Comparison of ENCODE assay signal across 28 mouse cellular contexts in genomic region chr11:110097465-110097864, GRCm38 (mm10). TPM values are rescaled to one million over a fixed set of nuclear protein-coding genes. Genes with fewer than 3 reads are reported as not detected.
DNase-seq lines count a peak whose midpoint lies in the region; ATAC-seq and TF ChIP-seq lines count a peak whose summit lies in the region.
"Had no signal": no experiment of that assay in that cellular context is flagged by ENCODE, and none has a peak within 500 bp of the region (broad histone marks: within the 10 kb centered on the region; RNA-seq: fewer than 3 reads in every experiment).

No protein-coding gene starts in this region.

- WGBS in liver, embryonic 15.5 days (ENCODE audit: insufficient replicate concordance) = 40% methylated on average over 6 of the region's 6 CpGs
- 64% methylated on average over 6 of the region's 6 CpGs for WGBS in liver, embryonic 12.5 days (ENCODE audit: insufficient replicate concordance)
- WGBS in lung, postnatal 0 days = 40% methylated on average over 6 of the region's 6 CpGs

- peak overlapping the region; percentile 67; the same call in 1 of the 2 replicates for H3K27ac ChIP-seq in gastrocnemius, adult 2 months
- H3K27ac ChIP-seq in liver, embryonic 15.5 days (replicated peaks) = 0 out of 2 replicates have a peak overlapping the region, but pooled peaks have one; percentile 19
- H3K27ac ChIP-seq in liver, embryonic 12.5 days = no peak overlapping the region
- H3K27ac ChIP-seq in lung, postnatal 0 days (ENCODE audit: low read length) = no peak overlapping the region
- H3K27ac ChIP-seq: embryonic facial prominence, embryonic 12.5 days; heart, adult 2 months; hindbrain, embryonic 14.5 days; limb, embryonic 13.5 days; midbrain, embryonic 12.5 days; neural tube, embryonic 13.5 days had no signal

- no peak for TF ChIP-seq POLR2A in myocyte (IDR thresholded peaks at IDR 0.05; ENCODE audit: insufficient read length, low read depth)

- H3ac ChIP-seq in myocyte (ENCODE audit: control insufficient read depth, insufficient read length) = no peak overlapping the region

- no peaks in the 10 kb centered on the region for H3K27me3 ChIP-seq in liver, embryonic 15.5 days
- H3K27me3 ChIP-seq in liver, embryonic 12.5 days (replicated peaks) = no peaks in the 10 kb centered on the region
- H3K27me3 ChIP-seq in lung, postnatal 0 days (replicated peaks; ENCODE audit: insufficient read depth, low read length) = no peaks in the 10 kb centered on the region
- H3K27me3 ChIP-seq in myocyte (ENCODE audit: control insufficient read depth, insufficient read depth, insufficient read length) = no peaks in the 10 kb centered on the region
- H3K27me3 ChIP-seq: embryonic facial prominence, embryonic 12.5 days; heart, embryonic 12.5 days; limb, embryonic 13.5 days; megakaryocyte, embryonic 14.5 days; midbrain, embryonic 12.5 days; neural tube, embryonic 13.5 days had no signal

- no peaks in the 10 kb centered on the region for H3K79me2 ChIP-seq in myocyte (ENCODE audit: control insufficient read depth, insufficient read depth)

- 0 out of 2 replicates have a peak, but pooled peaks cover 2% of the 10 kb centered on the region for H3K4me1 ChIP-seq in liver, embryonic 15.5 days (replicated peaks)
- H3K4me1 ChIP-seq in liver, embryonic 12.5 days = no peaks in the 10 kb centered on the region
- no peaks in the 10 kb centered on the region for H3K4me1 ChIP-seq in lung, postnatal 0 days (ENCODE audit: insufficient read depth, low read depth, low read length)
- H3K4me1 ChIP-seq: embryonic facial prominence, embryonic 12.5 days; heart, embryonic 12.5 days; megakaryocyte, embryonic 14.5 days; midbrain, embryonic 12.5 days; neural tube, embryonic 13.5 days had no signal

- no peak for TF ChIP-seq CTCF in gastrocnemius, adult 2 months (IDR thresholded peaks at IDR 0.05)
- TF ChIP-seq CTCF in lung, postnatal 0 days (IDR thresholded peaks at IDR 0.05) = no peak

- peak overlapping the region; percentile 40 for H3K4me3 ChIP-seq in gastrocnemius, adult 2 months
- no peak overlapping the region for H3K4me3 ChIP-seq in liver, embryonic 15.5 days (replicated peaks)
- H3K4me3 ChIP-seq in liver, embryonic 12.5 days = no peak overlapping the region
- no peak overlapping the region for H3K4me3 ChIP-seq in lung, postnatal 0 days (ENCODE audit: low read depth, low read length)
- no peak overlapping the region for H3K4me3 ChIP-seq in myocyte
- H3K4me3 ChIP-seq: embryonic facial prominence, embryonic 12.5 days; heart, adult 2 months; heart, embryonic 12.5 days; limb, embryonic 13.5 days; megakaryocyte, embryonic 14.5 days; midbrain, embryonic 12.5 days; neural tube, embryonic 13.5 days had no signal

- ATAC-seq in liver, embryonic 15.5 days (ENCODE audit: insufficient read depth) = no peak
- no peak for ATAC-seq in liver, embryonic 12.5 days
- no peak for ATAC-seq in lung, postnatal 0 days
- ATAC-seq: activated CD4-positive, CD25-positive, alpha-beta regulatory T cell, adult 4 months; forebrain, embryonic 14.5 days; intestine, postnatal 0 days had no signal

- no peak for DNase-seq in gastrocnemius, adult 2 months
- DNase-seq in gastrocnemius, postnatal 4 days (ENCODE audit: low spot score in 2 of 2) = no peak
- peak; percentile 76 for DNase-seq in lung, postnatal 0 days (ENCODE audit: low spot score)
- DNase-seq in lung, postnatal 25 days (ENCODE audit: low spot score) = no peak
- no peak for DNase-seq in left cerebral cortex, postnatal 10 days (ENCODE audit: extremely low spot score in 1 of 2, low spot score in 2 of 2)
- DNase-seq: adrenal gland, postnatal 14 days; cerebellum, adult 11 months; cerebellum, adult 9-10 months; cerebellum, postnatal 36 days; gastrocnemius, postnatal 36 days; heart, adult 2 months; heart, postnatal 4 days; right cerebral cortex, postnatal 4 days; thymus, adult 2 months; thymus, postnatal 36 days had no signal

- no peak overlapping the region for H3K9ac ChIP-seq in liver, embryonic 15.5 days
- no peak overlapping the region for H3K9ac ChIP-seq in liver, embryonic 12.5 days
- no peak overlapping the region for H3K9ac ChIP-seq in lung, postnatal 0 days (replicated peaks; ENCODE audit: low read depth)
- H3K9ac ChIP-seq: embryonic facial prominence, embryonic 12.5 days; heart, embryonic 12.5 days; hindbrain, embryonic 14.5 days; limb, embryonic 13.5 days; midbrain, embryonic 12.5 days; neural tube, embryonic 13.5 days had no signal

- intact Hi-C loops in gastrocnemius, adult 2 months (cut with DNase I) = no loop called here
- intact Hi-C loops in left cerebral cortex, postnatal 10 days (cut with DNase I) = no loop called here

- H3K9me3 ChIP-seq in liver, embryonic 15.5 days (replicated peaks) = no peaks in the 10 kb centered on the region
- no peaks in the 10 kb centered on the region for H3K9me3 ChIP-seq in liver, embryonic 12.5 days (replicated peaks)
- no peaks in the 10 kb centered on the region for H3K9me3 ChIP-seq in lung, postnatal 0 days (ENCODE audit: low read length)
- H3K9me3 ChIP-seq: embryonic facial prominence, embryonic 12.5 days; heart, embryonic 12.5 days; limb, embryonic 13.5 days; megakaryocyte, embryonic 14.5 days; midbrain, embryonic 12.5 days; neural tube, embryonic 13.5 days had no signal

- no peaks in the 10 kb centered on the region for H3K36me3 ChIP-seq in liver, embryonic 15.5 days (replicated peaks)
- H3K36me3 ChIP-seq in liver, embryonic 12.5 days = no peaks in the 10 kb centered on the region
- H3K36me3 ChIP-seq in lung, postnatal 0 days (ENCODE audit: insufficient read depth, low read length) = no peaks in the 10 kb centered on the region
- no peaks in the 10 kb centered on the region for H3K36me3 ChIP-seq in myocyte (ENCODE audit: control insufficient read depth, insufficient read depth)
- H3K36me3 ChIP-seq: embryonic facial prominence, embryonic 12.5 days; heart, embryonic 12.5 days; limb, embryonic 13.5 days; midbrain, embryonic 12.5 days; neural tube, embryonic 13.5 days had no signal

- TF ChIP-seq EP300 in lung, postnatal 0 days (IDR thresholded peaks at IDR 0.05) = no peak

- H3K4me2 ChIP-seq in liver, embryonic 15.5 days = no peak overlapping the region
- no peak overlapping the region for H3K4me2 ChIP-seq in liver, embryonic 12.5 days
- H3K4me2 ChIP-seq in lung, postnatal 0 days (replicated peaks; ENCODE audit: low read depth, low read length) = no peak overlapping the region
- no peak overlapping the region for H3K4me2 ChIP-seq in myocyte (ENCODE audit: low read depth)
- H3K4me2 ChIP-seq: embryonic facial prominence, embryonic 12.5 days; heart, embryonic 12.5 days; hindbrain, embryonic 14.5 days; limb, embryonic 13.5 days; midbrain, embryonic 12.5 days; neural tube, embryonic 13.5 days had no signal

TF ChIP-seq in myocyte, 11 proteins besides CTCF, POLR2A, EP300 and RAD21:
- TF ChIP-seq MYOD1 (IDR thresholded peaks at IDR 0.05; ENCODE audit: control insufficient read depth in 1 of 3, insufficient read length in 2 of 3, low read depth in 2 of 3) = no peak
- TF ChIP-seq CEBPB (IDR thresholded peaks at IDR 0.05; ENCODE audit: insufficient read depth, poor library complexity, severe bottlenecking) = peak; percentile 95

RNA-seq across cellular contexts. Expression of gene Abca8a, which starts 1.7 kb away (rescaled TPM):
- 10 to 100 TPM; 37.7 to 44.9 TPM for total RNA-seq in gastrocnemius, adult 2 months (2021)
- total RNA-seq in gastrocnemius, postnatal 4 days (2021) = 10 to 100 TPM; 56.1 to 59.9 TPM
- 1.6 and 3.8 TPM in 2 replicates for polyA plus RNA-seq in liver, embryonic 15.5 days (2015; fragmentation: Nextera tagmentation; extraction: Ambion mirVana)
- 0.54 and 0.71 TPM in 2 replicates for polyA plus RNA-seq in liver, embryonic 12.5 days (2016; fragmentation: Nextera tagmentation; extraction: Ambion mirVana)
- polyA plus RNA-seq in lung, postnatal 0 days (2015; fragmentation: Nextera tagmentation; extraction: Ambion mirVana) = 7.6 and 8.7 TPM in 2 replicates
- polyA plus RNA-seq in myocyte (2012; fragmentation: generic; extraction: Trizol) = 0.14 TPM
- total RNA-seq in left cerebral cortex, postnatal 10 days (2021) = 1 to 10 TPM; 7.4 to 9.7 TPM
- polyA plus RNA-seq: midbrain, embryonic 12.5 days had no signal

Comparison
In these comparisons a context has a peak if more than half of its experiments do, and no peak if none do; other contexts are left out.
1. H3K27ac ChIP-seq: peak in gastrocnemius, adult 2 months (single experiment) and liver, embryonic 15.5 days (single experiment); none in liver, embryonic 12.5 days (single experiment) and lung, postnatal 0 days (single experiment).